Mouse (Mus musculus): ENCODE data around the gene Il7r. TPM values are rescaled to one million over a fixed set of nuclear protein-coding genes. Genes with fewer than 3 reads are reported as not detected.
"Not testable (repeated sequence)": the region's sequence is repeated elsewhere in the genome, so short reads cannot be mapped to it uniquely, and the experiment has no call there.

The Il7r gene
- 0.05 TPM in 1 of 2 replicates, not detected in the other for polyA plus RNA-seq (2016; fragmentation: Nextera tagmentation; extraction: Ambion mirVana)

DNA sequence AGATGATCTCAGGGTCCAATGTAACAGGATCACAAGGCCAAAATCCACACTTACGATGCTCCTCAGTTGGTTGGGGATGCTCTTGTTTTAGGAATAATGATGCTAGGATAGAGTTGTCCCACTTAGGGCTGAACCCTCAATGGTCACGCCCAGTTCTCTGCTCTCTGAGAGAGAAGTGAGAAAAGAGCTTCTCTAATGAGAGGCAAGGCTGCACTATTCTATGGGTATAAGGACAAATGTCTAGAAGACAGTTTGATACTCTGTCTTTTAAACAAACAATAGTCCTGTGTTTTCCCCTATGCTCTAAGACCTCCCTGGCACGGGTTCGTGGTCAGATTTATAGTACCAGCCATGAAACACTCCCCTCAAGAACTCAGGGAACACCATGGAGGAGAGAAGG, at the start of gene Il7r:
Gene Il7r (minus strand): TSS at position 101 of the 400 bp plus-strand sequence.
- no peaks in the 10 kb centered on the region for H3K4me1 ChIP-seq (replicated peaks)
- no peak within 1 kb of the TSS for H3K9ac ChIP-seq (replicated peaks)
- no peak within 1 kb of the TSS for H3K4me2 ChIP-seq
- H3K27ac ChIP-seq, result no peak within 1 kb of the TSS
- WGBS, result 88% methylated on average over 4 of the region's 4 CpGs
- H3K36me3 ChIP-seq, result no peaks in the 10 kb centered on the region
- H3K9me3 ChIP-seq, result no peaks in the 10 kb centered on the region
- no peaks in the 10 kb centered on the region for H3K27me3 ChIP-seq
- no peak within 1 kb of the TSS for H3K4me3 ChIP-seq (replicated peaks)
- ATAC-seq (ENCODE audit: insufficient number of reproducible peaks, insufficient read depth, low FRiP score, low TSS enrichment, low read depth), result no peak

- Histone ChIP-seq H3K4me2 (no peak overlapping the region), H3K4me1 (replicated peaks) (no peaks in the 10 kb centered on the region), H3K27ac (no peak overlapping the region), H3K4me3 (replicated peaks) (no peak overlapping the region), H3K36me3 (no peaks in the 10 kb centered on the region), H3K9ac (replicated peaks) (no peak overlapping the region), H3K27me3 (no peaks in the 10 kb centered on the region), H3K9me3 (no peaks in the 10 kb centered on the region)
- 81% methylated on average over 4 of the region's 4 CpGs for WGBS
- ATAC-seq (ENCODE audit: insufficient number of reproducible peaks, insufficient read depth, low FRiP score, low TSS enrichment, low read depth), result no peak
These were observed 47.3 kb upstream of the Il7r start for GRCm38 (mm10) chr15:9577303-9577702.

- 85% methylated on average over 5 of the region's 5 CpGs for WGBS
- Histone ChIP-seq H3K27me3 (no peaks in the 10 kb centered on the region), H3K9me3 (no peaks in the 10 kb centered on the region), H3K36me3 (no peaks in the 10 kb centered on the region), H3K4me3 (replicated peaks) (no peak overlapping the region), H3K4me1 (replicated peaks) (no peaks in the 10 kb centered on the region), H3K27ac (no peak overlapping the region), H3K9ac (replicated peaks) (no peak overlapping the region), H3K4me2 (no peak overlapping the region)
- no peak for ATAC-seq (ENCODE audit: insufficient number of reproducible peaks, insufficient read depth, low FRiP score, low TSS enrichment, low read depth)
These were observed 44.8 kb upstream of the Il7r start for GRCm38 (mm10) chr15:9574796-9575195.

DNA sequence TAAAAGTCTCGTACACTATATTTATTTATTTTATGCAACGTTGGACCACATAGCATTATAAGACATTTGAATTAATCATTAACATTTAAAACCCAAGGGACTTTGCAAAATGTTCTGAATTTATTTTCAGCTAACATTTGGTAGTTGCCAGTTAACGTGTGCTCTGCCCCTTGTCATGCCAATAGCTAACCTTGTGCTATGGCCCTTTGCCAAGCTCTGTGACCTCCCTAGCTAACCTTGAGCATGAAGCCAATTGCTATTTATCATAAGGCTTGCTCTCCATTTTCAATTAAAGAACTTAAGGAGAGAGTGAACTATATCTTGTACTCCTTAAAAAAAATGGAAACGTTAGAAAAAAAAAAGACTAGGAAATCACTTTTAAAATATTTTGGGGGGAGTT, 43.4 kb upstream of the Il7r start:
- Histone ChIP-seq H3K4me2 (no peak overlapping the region), H3K36me3 (no peaks in the 10 kb centered on the region), H3K27ac (no peak overlapping the region), H3K9me3 (no peaks in the 10 kb centered on the region), H3K4me3 (replicated peaks) (no peak overlapping the region), H3K9ac (replicated peaks) (no peak overlapping the region), H3K4me1 (replicated peaks) (no peaks in the 10 kb centered on the region), H3K27me3 (no peaks in the 10 kb centered on the region)
- ATAC-seq (ENCODE audit: insufficient number of reproducible peaks, insufficient read depth, low FRiP score, low TSS enrichment, low read depth), result no peak
- 93% methylated on average over 4 of the region's 4 CpGs for WGBS

GRCm38 (mm10) chr15:9572664-9573063, 42.7 kb upstream of the Il7r start:
- no peaks in the 10 kb centered on the region for H3K27me3 ChIP-seq
- H3K4me3 ChIP-seq (replicated peaks), result no peak overlapping the region
- no peak overlapping the region for H3K9ac ChIP-seq (replicated peaks)
- H3K9me3 ChIP-seq, result no peaks in the 10 kb centered on the region
- H3K36me3 ChIP-seq, result no peaks in the 10 kb centered on the region
- H3K4me1 ChIP-seq (replicated peaks), result no peaks in the 10 kb centered on the region
- H3K4me2 ChIP-seq, result no peak overlapping the region
- 85% methylated on average over 7 of the region's 7 CpGs for WGBS
- no peak for ATAC-seq (ENCODE audit: insufficient number of reproducible peaks, insufficient read depth, low FRiP score, low TSS enrichment, low read depth)
- no peak overlapping the region for H3K27ac ChIP-seq

DNA sequence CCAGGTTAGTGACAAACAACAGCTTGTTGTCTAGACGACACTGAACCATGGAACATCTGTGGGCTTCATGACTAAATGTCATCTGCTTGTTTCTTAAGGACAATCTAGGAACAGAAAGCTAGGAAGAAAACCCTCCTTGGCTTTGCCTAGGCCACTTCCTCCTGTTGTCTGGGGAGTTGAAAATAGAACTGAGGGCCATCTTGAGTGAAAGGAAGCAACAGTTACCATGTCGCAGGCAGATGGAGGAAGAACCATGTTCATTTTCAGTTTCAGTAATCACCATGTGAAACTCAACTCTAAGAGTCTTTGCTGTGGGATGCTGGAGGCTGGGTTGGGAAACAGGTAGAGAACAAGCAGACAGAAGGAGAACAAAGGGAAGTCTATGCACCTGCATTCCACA, 41.9 kb upstream of the Il7r start:
- Histone ChIP-seq H3K4me2 (no peak overlapping the region), H3K27me3 (no peaks in the 10 kb centered on the region), H3K9ac (replicated peaks) (no peak overlapping the region), H3K4me1 (replicated peaks) (no peaks in the 10 kb centered on the region), H3K27ac (no peak overlapping the region), H3K4me3 (replicated peaks) (no peak overlapping the region), H3K9me3 (no peaks in the 10 kb centered on the region), H3K36me3 (no peaks in the 10 kb centered on the region)
- WGBS, result 76% methylated on average over 2 of the region's 2 CpGs
- no peak for ATAC-seq (ENCODE audit: insufficient number of reproducible peaks, insufficient read depth, low FRiP score, low TSS enrichment, low read depth)

GRCm38 (mm10) chr15:9567316-9567715, 37.3 kb upstream of the Il7r start:
- no peaks in the 10 kb centered on the region for H3K4me1 ChIP-seq (replicated peaks)
- ATAC-seq (ENCODE audit: insufficient number of reproducible peaks, insufficient read depth, low FRiP score, low TSS enrichment, low read depth), result no peak
- H3K9ac ChIP-seq (replicated peaks), result no peak overlapping the region
- WGBS, result 87% methylated on average over 4 of the region's 4 CpGs
- no peak overlapping the region for H3K4me3 ChIP-seq (replicated peaks)
- H3K9me3 ChIP-seq, result no peaks in the 10 kb centered on the region
- H3K27ac ChIP-seq, result no peak overlapping the region
- no peak overlapping the region for H3K4me2 ChIP-seq
- H3K36me3 ChIP-seq, result no peaks in the 10 kb centered on the region
- no peaks in the 10 kb centered on the region for H3K27me3 ChIP-seq

GRCm38 (mm10) chr15:9565396-9565795, 35.4 kb upstream of the Il7r start:
- H3K4me3 ChIP-seq (replicated peaks), result no peak overlapping the region
- 75% methylated on average over 6 of the region's 6 CpGs for WGBS

GRCm38 (mm10) chr15:9564156-9564555, 34.2 kb upstream of the Il7r start:
- WGBS, result 79% methylated on average over 3 of the region's 3 CpGs
- no peak for ATAC-seq (ENCODE audit: insufficient number of reproducible peaks, insufficient read depth, low FRiP score, low TSS enrichment, low read depth)
- no peaks in the 10 kb centered on the region for H3K27me3 ChIP-seq
- H3K9me3 ChIP-seq, result no peaks in the 10 kb centered on the region
- H3K4me1 ChIP-seq (replicated peaks), result no peaks in the 10 kb centered on the region
- H3K4me2 ChIP-seq, result no peak overlapping the region
- H3K4me3 ChIP-seq (replicated peaks), result no peak overlapping the region
- H3K27ac ChIP-seq, result no peak overlapping the region
- no peak overlapping the region for H3K9ac ChIP-seq (replicated peaks)
- no peaks in the 10 kb centered on the region for H3K36me3 ChIP-seq

More at GRCm38 (mm10) chr15:9565396-9565795, 35.4 kb upstream of the Il7r start:
- H3K27me3 ChIP-seq, result no peaks in the 10 kb centered on the region
- H3K4me1 ChIP-seq (replicated peaks), result no peaks in the 10 kb centered on the region
- H3K27ac ChIP-seq, result no peak overlapping the region
- H3K9me3 ChIP-seq, result no peaks in the 10 kb centered on the region
- ATAC-seq (ENCODE audit: insufficient number of reproducible peaks, insufficient read depth, low FRiP score, low TSS enrichment, low read depth), result no peak
- H3K4me2 ChIP-seq, result no peak overlapping the region
- H3K36me3 ChIP-seq, result no peaks in the 10 kb centered on the region
- H3K9ac ChIP-seq (replicated peaks), result no peak overlapping the region

GRCm38 (mm10) chr15:9557264-9557663, 27.3 kb upstream of the Il7r start:
- H3K27ac ChIP-seq; H3K9me3 ChIP-seq; H3K9ac ChIP-seq (replicated peaks); H3K27me3 ChIP-seq; H3K4me3 ChIP-seq (replicated peaks); H3K36me3 ChIP-seq; H3K4me1 ChIP-seq (replicated peaks); ATAC-seq (ENCODE audit: insufficient number of reproducible peaks, insufficient read depth, low FRiP score, low TSS enrichment, low read depth); H3K4me2 ChIP-seq: not testable (repeated sequence)
- WGBS, result 94% methylated on average over 15 of the region's 15 CpGs

DNA sequence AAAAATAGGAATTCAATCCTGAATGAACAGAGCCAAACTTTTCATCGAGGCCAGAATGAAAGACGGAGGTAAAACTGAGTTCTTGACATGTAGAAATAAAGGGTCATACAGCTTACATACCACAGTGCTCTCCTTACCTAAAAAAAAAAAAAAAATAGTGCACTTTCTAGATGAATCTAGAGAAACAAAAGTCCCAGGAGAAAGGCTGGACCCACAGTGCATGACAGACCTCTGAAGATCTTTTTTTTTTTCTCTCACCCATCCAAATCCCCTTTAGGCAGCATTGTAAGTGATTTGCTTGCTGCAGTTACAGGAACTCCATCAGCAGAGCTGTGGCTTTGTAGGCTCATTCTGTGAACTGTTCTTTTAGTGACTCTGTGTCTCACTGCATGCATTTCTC, 19.0 kb upstream of the Il7r start:
- no peaks in the 10 kb centered on the region for H3K4me1 ChIP-seq (replicated peaks)
- no peak for ATAC-seq (ENCODE audit: insufficient number of reproducible peaks, insufficient read depth, low FRiP score, low TSS enrichment, low read depth)
- WGBS, result 93% methylated on average over 2 of the region's 2 CpGs

DNA sequence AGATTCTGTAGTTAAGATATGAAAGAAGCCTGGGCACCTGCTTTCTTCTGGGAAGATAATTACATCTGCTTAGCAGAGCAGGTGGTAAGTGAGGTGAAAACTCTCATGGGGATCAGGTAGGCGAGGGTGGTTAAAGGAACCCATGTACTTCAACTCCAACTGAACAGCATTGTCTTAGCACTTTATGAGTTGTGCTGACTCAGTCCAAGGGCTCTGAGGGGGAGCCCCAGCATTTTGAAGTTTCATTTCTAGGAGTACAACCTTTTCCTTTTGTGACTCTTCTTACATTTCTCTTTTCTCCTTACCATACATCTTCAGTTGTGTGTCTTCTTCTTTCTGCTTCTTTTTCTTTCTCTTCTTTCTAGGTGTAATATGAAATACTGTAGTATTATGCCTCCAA, 5.2 kb upstream of the Il7r start:
- H3K27me3 ChIP-seq, result no peaks in the 10 kb centered on the region
- H3K27ac ChIP-seq, result no peak overlapping the region
- no peak for ATAC-seq (ENCODE audit: insufficient number of reproducible peaks, insufficient read depth, low FRiP score, low TSS enrichment, low read depth)
- no peak overlapping the region for H3K9ac ChIP-seq (replicated peaks)
- H3K4me3 ChIP-seq (replicated peaks), result no peak overlapping the region
- H3K9me3 ChIP-seq, result no peaks in the 10 kb centered on the region
- no peaks in the 10 kb centered on the region for H3K36me3 ChIP-seq
- H3K4me1 ChIP-seq (replicated peaks), result no peaks in the 10 kb centered on the region
- H3K4me2 ChIP-seq, result no peak overlapping the region
- WGBS, result 82% methylated on average over 1 of the region's 1 CpGs

More for the DNA sequence above, 19.0 kb upstream of the Il7r start:
- no peak overlapping the region for H3K4me3 ChIP-seq (replicated peaks)
- H3K9ac ChIP-seq (replicated peaks), result no peak overlapping the region
- H3K4me2 ChIP-seq, result no peak overlapping the region
- H3K9me3 ChIP-seq, result no peaks in the 10 kb centered on the region
- H3K36me3 ChIP-seq, result no peaks in the 10 kb centered on the region
- no peak overlapping the region for H3K27ac ChIP-seq
- H3K27me3 ChIP-seq, result no peaks in the 10 kb centered on the region
